Mouse (Mus musculus) urinary bladder, postnatal 10 days (tissue): ENCODE measurements at regions not wholly inside any gene's neighbourhood (a gene's known extent, or its start where the extent isn't known, plus 50 kb on each side); places are given as distances from the start of the nearest gene placed in this dataset.

ENCODE experiments used
- DNase-seq: peaks from one replicate; pipeline ENCODE4 v3.0.0; 2022; ENCODE audit warnings: low spot score

GRCm38 (mm10) chr9:101807249-101807648, 54.4 kb upstream of the 9630041A04Rik start:
- DNase-seq: no peak

DNA sequence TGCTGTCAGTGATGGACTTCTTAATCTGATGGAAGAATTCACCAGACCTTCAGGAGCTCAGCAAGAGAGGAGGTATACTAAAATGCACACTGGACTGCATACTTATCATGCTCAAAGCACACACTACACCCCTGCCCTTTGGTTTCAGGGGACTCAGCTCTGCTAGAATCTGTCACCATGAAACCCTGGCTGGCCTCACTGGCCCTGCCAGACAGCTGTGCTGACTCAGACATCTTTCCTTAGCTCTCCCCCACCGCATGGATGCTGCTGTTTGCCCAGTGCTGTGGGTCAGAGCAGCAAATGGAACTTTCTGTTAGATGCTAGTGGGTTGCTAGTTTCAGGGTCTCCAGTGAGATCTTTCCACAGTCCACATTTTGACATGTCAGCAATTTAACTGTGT, 64.9 kb upstream of the 9630041A04Rik start:
- DNase-seq: no peak

DNA sequence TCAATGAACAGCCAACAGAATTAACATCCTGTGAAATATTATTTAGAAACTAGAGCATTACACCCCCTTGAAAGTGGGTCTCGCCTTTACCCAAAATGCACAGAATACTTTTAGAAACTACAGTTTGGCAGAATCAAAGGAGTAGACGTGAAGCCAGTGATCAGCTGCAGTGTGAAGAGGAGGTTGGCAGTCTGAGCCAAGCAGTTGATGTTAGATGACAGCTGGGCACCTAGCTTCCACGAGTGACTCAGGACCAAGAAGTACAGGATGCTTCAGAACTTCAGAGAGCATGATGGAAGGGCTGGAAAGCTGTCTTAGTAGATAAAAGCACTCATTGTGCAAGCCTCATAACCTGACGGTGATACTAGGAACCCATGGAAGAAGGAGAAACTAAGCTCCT, 65.6 kb upstream of the 9630041A04Rik start:
- DNase-seq: no peak

- no peak for DNase-seq
Measured at GRCm38 (mm10) chr9:101795436-101795835, 66.2 kb upstream of the 9630041A04Rik start.

DNA sequence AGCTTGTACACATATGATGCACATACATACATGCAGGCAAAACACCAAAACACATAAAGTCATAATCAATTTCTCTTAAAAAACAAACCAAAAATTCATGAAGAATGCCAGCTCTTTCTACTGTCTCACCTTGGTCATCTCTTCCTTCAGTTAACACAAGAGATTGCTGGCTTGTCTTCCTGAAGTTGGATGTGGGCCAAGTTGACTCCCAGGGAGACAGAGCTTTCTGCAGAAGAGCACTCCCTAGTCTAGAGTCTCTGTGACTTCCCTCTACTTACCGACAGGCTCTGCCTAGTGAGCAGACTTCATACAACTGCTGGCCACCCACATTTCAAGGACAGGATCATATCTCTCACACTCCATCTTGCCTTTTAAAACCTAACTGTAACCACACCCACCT, 70.7 kb upstream of the 9630041A04Rik start:
- no peak for DNase-seq

GRCm38 (mm10) chr9:101740949-101741605, 120.6 kb upstream of the 9630041A04Rik start:
- DNase-seq: no peak

- no peak for DNase-seq
Measured at GRCm38 (mm10) chr9:101739322-101739721, 122.3 kb upstream of the 9630041A04Rik start.

GRCm38 (mm10) chr9:101734271-101734670, 127.4 kb upstream of the 9630041A04Rik start:
- no peak for DNase-seq

DNA sequence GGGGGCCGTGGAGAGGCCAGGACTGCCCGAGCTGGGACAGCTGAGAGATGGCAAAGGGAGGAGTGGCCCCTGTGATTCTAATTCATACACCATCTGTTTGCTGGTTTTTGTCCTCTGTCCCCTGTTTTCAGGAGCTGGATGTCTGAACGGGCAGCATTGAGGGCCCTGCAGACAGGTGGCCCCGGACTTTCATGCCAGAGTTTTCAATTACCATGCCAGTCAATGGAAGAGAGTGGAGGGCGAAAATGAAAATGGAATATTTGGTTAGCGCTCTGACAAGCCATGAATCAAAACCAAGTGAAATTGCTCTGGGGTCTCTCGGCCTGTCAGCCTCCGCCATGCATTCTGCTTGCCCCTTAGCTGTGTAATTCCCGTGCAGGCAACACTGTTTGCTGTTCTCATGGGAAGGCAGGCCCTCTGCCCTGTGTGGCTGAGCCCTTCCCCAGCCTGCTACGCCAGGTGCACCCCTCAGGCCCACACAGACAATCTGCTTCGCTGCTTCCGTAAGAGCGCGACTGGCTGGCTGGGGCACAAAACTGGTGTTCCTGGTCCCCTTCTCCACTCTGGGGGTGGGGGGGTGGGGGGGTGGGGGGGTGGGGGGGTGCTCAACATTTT, 127.9 kb upstream of the 9630041A04Rik start:
- DNase-seq: no peak

- DNase-seq: no peak
Measured at GRCm38 (mm10) chr9:101730136-101730535, 131.5 kb upstream of the 9630041A04Rik start.

GRCm38 (mm10) chr9:101717911-101718310, 143.7 kb upstream of the 9630041A04Rik start:
- DNase-seq: no peak

- DNase-seq: no peak
Measured at GRCm38 (mm10) chr9:101716326-101716725, 145.3 kb upstream of the 9630041A04Rik start.

DNA sequence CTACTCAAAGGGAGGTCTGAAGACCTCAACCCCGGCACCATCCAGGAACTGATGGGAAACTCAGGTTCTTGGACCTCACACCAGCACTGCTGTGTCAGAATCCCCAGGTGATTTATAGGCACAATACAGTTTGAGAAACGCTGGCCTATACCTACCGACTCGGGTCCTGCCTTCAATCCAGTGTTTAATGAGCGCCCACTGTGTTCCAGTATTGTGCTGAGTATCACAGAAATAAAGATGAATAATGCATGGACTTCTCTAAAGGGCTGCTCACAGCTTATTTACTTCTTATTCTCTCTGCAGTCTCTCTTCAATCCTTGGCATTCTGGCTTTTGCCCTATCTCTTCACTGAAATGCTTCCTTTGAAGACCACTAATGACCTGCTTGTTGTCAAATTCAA, 146.8 kb upstream of the 9630041A04Rik start:
- DNase-seq: no peak

DNA sequence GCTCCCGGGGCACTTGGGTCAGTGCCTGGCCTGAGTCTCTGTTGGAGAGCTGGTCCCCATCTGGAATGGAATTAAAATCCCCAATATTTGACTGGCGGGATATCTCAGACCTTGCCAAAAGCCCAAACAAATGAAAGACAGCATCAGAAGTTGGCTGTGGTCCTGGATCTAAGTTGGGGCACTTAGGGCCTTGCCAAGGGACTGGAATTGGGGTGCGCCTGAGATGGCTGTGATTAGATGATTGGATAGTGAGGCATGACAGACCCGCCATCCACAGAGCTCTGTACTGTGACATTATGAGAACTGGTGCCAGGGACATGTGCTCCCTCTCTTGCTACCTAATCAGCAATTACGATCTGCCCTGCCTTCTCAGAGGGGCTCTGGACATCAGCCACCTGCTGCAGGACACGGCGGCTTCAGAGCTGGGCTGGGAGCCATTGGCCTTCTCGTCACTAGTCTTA, 151.0 kb upstream of the 9630041A04Rik start:
- no peak for DNase-seq

- no peak for DNase-seq
Measured at GRCm38 (mm10) chr9:101700368-101700767, 161.3 kb upstream of the 9630041A04Rik start.

GRCm38 (mm10) chr9:101694054-101694453, 167.6 kb upstream of the 9630041A04Rik start:
- no peak for DNase-seq

DNA sequence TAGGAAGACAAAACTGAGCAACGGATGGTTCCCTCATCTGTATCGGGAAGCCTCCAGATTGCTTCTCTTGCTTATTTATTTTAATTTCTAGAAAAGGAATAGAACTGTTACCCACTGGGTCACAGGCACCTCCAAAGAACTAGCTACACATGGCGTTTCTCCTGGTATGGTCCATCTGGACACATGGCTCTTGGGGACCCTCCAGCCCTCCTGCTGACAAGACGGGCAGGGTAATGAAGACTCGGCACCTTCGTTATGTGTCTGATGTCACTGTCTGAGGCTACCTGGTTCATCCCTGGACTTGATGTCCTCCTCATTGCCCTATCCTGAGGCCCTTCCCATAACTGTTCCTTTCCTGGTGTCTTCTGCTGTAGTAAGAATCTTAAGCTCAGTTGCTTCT, 170.3 kb upstream of the 9630041A04Rik start:
- no peak for DNase-seq

- no peak for DNase-seq
Measured at GRCm38 (mm10) chr9:101690916-101691315, 170.7 kb upstream of the 9630041A04Rik start.

DNA sequence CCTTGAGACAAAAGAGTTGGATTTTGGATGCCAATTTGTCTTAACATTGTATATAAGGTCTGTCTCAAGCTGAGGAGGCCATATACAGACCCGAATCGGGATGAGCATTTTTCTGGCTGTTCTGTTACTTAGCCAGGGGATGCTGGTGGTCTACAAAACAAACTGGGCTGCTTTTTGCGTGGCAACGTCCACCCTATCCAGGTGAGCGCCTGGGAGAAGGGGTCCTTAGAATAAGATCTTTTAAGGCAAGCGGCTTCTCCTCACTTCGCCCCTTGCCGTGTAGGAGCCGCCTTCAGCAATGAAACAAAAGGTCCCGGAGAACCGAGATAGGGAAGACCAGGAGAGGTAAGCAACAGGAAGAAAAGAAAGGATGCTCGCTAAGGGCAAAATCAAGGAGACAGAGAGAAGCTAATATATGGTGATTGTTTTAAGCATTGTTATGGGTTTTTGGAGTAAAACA, 171.2 kb upstream of the 9630041A04Rik start:
- no peak for DNase-seq

DNA sequence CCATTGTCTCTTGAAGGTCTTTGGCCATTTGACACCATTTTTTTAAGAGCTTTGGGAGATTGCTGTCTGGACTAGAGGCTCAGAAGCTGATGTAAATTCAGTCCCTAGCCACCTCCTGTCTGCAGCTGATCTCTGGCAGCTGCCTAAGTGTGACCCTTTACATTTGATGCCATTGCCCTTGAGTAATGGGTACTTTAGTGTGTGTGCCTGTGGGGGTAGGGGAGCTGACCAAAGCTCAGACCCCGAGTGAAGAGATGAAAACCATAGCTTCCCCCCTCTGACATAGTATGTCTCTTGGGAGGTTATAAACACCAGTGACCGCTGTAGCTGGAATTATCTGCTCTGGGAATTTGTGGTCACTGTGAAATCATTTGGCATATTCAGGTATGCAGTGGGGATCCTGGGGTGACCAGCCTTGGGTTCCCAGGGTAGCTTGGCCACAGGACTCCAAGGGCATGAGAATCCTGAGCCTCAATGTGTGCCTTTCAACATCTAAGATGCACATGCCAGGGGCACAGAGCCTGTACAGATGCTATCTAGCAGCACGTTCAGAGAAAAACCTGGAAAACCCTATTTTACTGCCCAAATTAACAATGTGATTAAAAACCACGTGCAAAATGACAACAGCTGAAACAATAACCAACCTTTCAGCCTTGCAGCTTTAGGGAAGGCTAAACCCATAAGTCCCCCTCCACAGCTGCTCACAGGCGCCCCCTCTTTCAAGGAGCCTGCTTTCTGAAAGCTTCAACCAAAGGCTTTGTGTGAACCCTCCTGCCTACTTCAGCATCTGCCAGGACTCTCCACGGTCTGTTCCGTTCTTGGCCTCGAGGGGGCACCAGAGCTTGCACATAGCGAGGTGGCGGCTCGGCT, 171.9 kb upstream of the 9630041A04Rik start:
- peak; percentile 57 for DNase-seq

DNA sequence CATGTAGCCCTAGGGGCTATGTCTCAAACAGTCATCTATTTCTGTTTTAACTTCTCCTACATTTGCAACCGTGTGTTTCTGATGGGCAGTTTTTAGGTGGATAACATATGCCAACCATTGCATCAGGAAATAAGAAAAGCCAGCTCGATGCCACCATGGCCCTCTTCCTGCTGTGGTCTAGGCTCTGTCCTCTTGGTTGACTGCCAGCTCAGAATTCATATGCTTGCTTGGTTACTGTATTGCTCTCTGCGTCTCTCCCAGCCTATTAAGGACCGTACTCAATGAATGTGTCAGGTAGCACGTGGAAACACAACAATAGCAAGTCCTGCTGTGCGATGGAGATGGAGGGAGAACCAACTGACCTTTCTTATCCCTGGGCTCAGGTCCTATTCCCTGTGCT, 174.4 kb upstream of the 9630041A04Rik start:
- DNase-seq: no peak

DNA sequence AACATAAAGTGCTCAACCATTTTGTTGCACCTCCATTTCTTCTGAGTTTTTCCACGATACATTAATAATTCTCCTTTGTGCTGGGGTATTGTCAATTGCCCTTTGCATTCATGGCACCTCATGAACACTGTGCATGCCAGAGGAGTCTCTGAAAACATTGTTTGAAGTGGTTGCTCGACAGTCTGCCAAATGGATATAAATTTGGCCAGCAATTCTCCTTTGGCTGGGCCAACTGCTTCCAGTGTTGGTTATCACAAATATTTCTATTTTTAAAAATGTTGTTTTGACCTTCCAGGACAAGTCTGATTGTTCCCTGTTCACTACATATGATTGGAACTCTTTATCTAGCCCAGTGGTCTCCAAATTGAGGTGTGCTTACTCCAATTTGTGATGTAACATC, 184.1 kb upstream of the 9630041A04Rik start:
- no peak for DNase-seq

- DNase-seq: no peak
Measured at GRCm38 (mm10) chr9:101670111-101670510, 191.5 kb upstream of the 9630041A04Rik start.
